Comparison of ENCODE assay signal across 8 mouse cellular contexts in genomic region chr9:79716909-79717835, GRCm38 (mm10). TPM values are rescaled to one million over a fixed set of nuclear protein-coding genes. Genes with fewer than 3 reads are reported as not detected.
DNase-seq lines count a peak whose midpoint lies in the region; ATAC-seq and TF ChIP-seq lines count a peak whose summit lies in the region.

No protein-coding gene starts in this region.

- TF ChIP-seq CTCF in heart, adult 2 months (IDR thresholded peaks at IDR 0.05) = peak; percentile 74

- intact Hi-C loops in heart, adult 2 months (cut with DNase I) = loop anchor here (5.0 to 10.0 kb wide), 3 partner anchors 350 to 1070 kb away; no protein-coding TSS in a partner anchor

- no peak for TF ChIP-seq POLR2A in heart, adult 2 months (IDR thresholded peaks at IDR 0.05; ENCODE audit: insufficient read depth, low read depth, low read length)

- H3K9me3 ChIP-seq in embryonic facial prominence, embryonic 10.5 days = no peaks in the 10 kb centered on the region
- peaks cover 4% of the 10 kb centered on the region; the same call in 1 of the 2 replicates for H3K9me3 ChIP-seq in limb, embryonic 13.5 days
- H3K9me3 ChIP-seq in midbrain, embryonic 16.5 days (replicated peaks; ENCODE audit: control insufficient read depth, low read length, poor library complexity, severe bottlenecking) = no peaks in the 10 kb centered on the region

- H3K4me2 ChIP-seq in limb, embryonic 13.5 days (replicated peaks) = peak overlapping the region; percentile 79
- H3K4me2 ChIP-seq in midbrain, embryonic 16.5 days (ENCODE audit: low read length) = peak overlapping the region; percentile 98

- H3K4me3 ChIP-seq in embryonic facial prominence, embryonic 10.5 days = peak overlapping the region; percentile 68
- no peak overlapping the region for H3K4me3 ChIP-seq in heart, adult 2 months
- H3K4me3 ChIP-seq in limb, embryonic 13.5 days = peak overlapping the region; percentile 74
- H3K4me3 ChIP-seq in midbrain, embryonic 16.5 days (ENCODE audit: low read depth, low read length) = peak overlapping the region; percentile 56

- 0 out of 2 replicates have a peak, but pooled peaks have one; percentile 4 for ATAC-seq in limb, embryonic 13.5 days (ENCODE audit: low FRiP score, low read depth)
- ATAC-seq in midbrain, embryonic 16.5 days = no peak

- H3K27me3 ChIP-seq in embryonic facial prominence, embryonic 10.5 days (replicated peaks; ENCODE audit: low read depth, poor library complexity, severe bottlenecking) = peaks cover 67% of the 10 kb centered on the region
- H3K27me3 ChIP-seq in heart, adult 2 months (ENCODE audit: control insufficient read depth, insufficient read depth, low read length) = peaks cover 5% of the 10 kb centered on the region; the same call in 1 of the 2 replicates
- H3K27me3 ChIP-seq in limb, embryonic 13.5 days = peaks cover 6% of the 10 kb centered on the region; the same call in 1 of the 2 replicates
- H3K27me3 ChIP-seq in midbrain, embryonic 16.5 days (ENCODE audit: control insufficient read depth, insufficient read depth, low read depth, low read length) = peaks cover 27% of the 10 kb centered on the region

- DNase-seq in 3T3-L1 (ENCODE audit: low read depth, low spot score) = peak; percentile 93
- DNase-seq in adrenal gland, adult 18-20 months (ENCODE audit: low spot score in 2 of 2) = peak; percentile 59 to 68
- peak; percentile 71 for DNase-seq in embryonic facial prominence, embryonic 10.5 days (ENCODE audit: low spot score)
- DNase-seq in heart, adult 2 months = peak; percentile 39 to 63
- peak; percentile 74 for DNase-seq in kidney, adult 9 months
- peak; percentile 48 for DNase-seq in thymus, postnatal 14 days

- no peak for TF ChIP-seq EP300 in heart, adult 2 months (IDR thresholded peaks at IDR 0.05; ENCODE audit: insufficient read depth, low read depth, low read length)

- H3K9ac ChIP-seq in heart, adult 2 months (ENCODE audit: low read depth, low read length) = no peak overlapping the region
- H3K9ac ChIP-seq in limb, embryonic 13.5 days = peak overlapping the region; percentile 91
- no peak overlapping the region for H3K9ac ChIP-seq in midbrain, embryonic 16.5 days (ENCODE audit: low read depth, low read length)

- H3K4me1 ChIP-seq in embryonic facial prominence, embryonic 10.5 days = peaks cover 59% of the 10 kb centered on the region
- no peaks in the 10 kb centered on the region; the same call in 1 of the 2 replicates for H3K4me1 ChIP-seq in heart, adult 2 months (ENCODE audit: control insufficient read depth, insufficient read depth, low read length)
- peaks cover 38% of the 10 kb centered on the region for H3K4me1 ChIP-seq in limb, embryonic 13.5 days
- peaks cover 30% of the 10 kb centered on the region for H3K4me1 ChIP-seq in midbrain, embryonic 16.5 days (ENCODE audit: control insufficient read depth, insufficient read depth, low read length)

- H3K27ac ChIP-seq in embryonic facial prominence, embryonic 10.5 days (replicated peaks) = peak overlapping the region; percentile 80
- H3K27ac ChIP-seq in heart, adult 2 months = no peak overlapping the region
- peak overlapping the region; percentile 95 for H3K27ac ChIP-seq in limb, embryonic 13.5 days
- H3K27ac ChIP-seq in midbrain, embryonic 16.5 days (ENCODE audit: low read length) = no peak overlapping the region

- H3K36me3 ChIP-seq in embryonic facial prominence, embryonic 10.5 days (replicated peaks) = no peaks in the 10 kb centered on the region
- H3K36me3 ChIP-seq in heart, adult 2 months (ENCODE audit: control insufficient read depth, insufficient read depth, low read length) = no peaks in the 10 kb centered on the region
- H3K36me3 ChIP-seq in limb, embryonic 13.5 days = 0 out of 2 replicates have a peak, but pooled peaks cover under 1% of the 10 kb centered on the region
- no peaks in the 10 kb centered on the region for H3K36me3 ChIP-seq in midbrain, embryonic 16.5 days (ENCODE audit: control insufficient read depth, insufficient read depth, low read length)

- 8% methylated on average over 23 of the region's 23 CpGs for WGBS in embryonic facial prominence, embryonic 10.5 days
- WGBS in heart, adult 2 months = 13% methylated on average over 23 of the region's 23 CpGs
- WGBS in limb, embryonic 13.5 days = 6% methylated on average over 23 of the region's 23 CpGs
- 7% methylated on average over 23 of the region's 23 CpGs for WGBS in midbrain, embryonic 16.5 days

- no peaks in the 10 kb centered on the region for H3K79me2 ChIP-seq in heart, adult 2 months (replicated peaks; ENCODE audit: control insufficient read depth, insufficient read depth, low read length)

RNA-seq across cellular contexts. Expression of gene Col12a1, which starts 1.5 kb away (rescaled TPM):
- 10 to 100 TPM; 10.9 to 11.0 TPM for total RNA-seq in adrenal gland, adult 18-20 months (2021)
- polyA plus RNA-seq in embryonic facial prominence, embryonic 10.5 days (2016; fragmentation: Nextera tagmentation; extraction: Ambion mirVana) = 5.8 and 7.3 TPM in 2 replicates
- total RNA-seq in heart, adult 2 months (2021) = under 1 TPM; 0.70 to 0.96 TPM
- polyA plus RNA-seq in heart, adult 2 months (2012; rRNA removed) = 1.1 and 2.2 TPM in 2 replicates
- polyA plus RNA-seq in limb, embryonic 13.5 days (2015; fragmentation: Nextera tagmentation; extraction: Ambion mirVana) = 87.8 and 99.8 TPM in 2 replicates
- 4.2 and 4.5 TPM in 2 replicates for polyA plus RNA-seq in midbrain, embryonic 16.5 days (2015; fragmentation: Nextera tagmentation; extraction: Ambion mirVana)

RNA-seq across cellular contexts. Expression of gene Cox7a2, which starts 42.5 kb away (rescaled TPM):
- total RNA-seq in adrenal gland, adult 18-20 months (2021) = 100 to 1,000 TPM; 332 to 555 TPM
- polyA plus RNA-seq in embryonic facial prominence, embryonic 10.5 days (2016; fragmentation: Nextera tagmentation; extraction: Ambion mirVana) = 648 and 655 TPM in 2 replicates
- total RNA-seq in heart, adult 2 months (2021) = 1,000 to 10,000 TPM in 1 of 2 experiments, 100 to 1,000 TPM in 1; 911 to 1,089 TPM
- 582 and 1,119 TPM in 2 replicates for polyA plus RNA-seq in heart, adult 2 months (2012; rRNA removed)
- polyA plus RNA-seq in limb, embryonic 13.5 days (2015; fragmentation: Nextera tagmentation; extraction: Ambion mirVana) = 622 and 629 TPM in 2 replicates
- 765 and 782 TPM in 2 replicates for polyA plus RNA-seq in midbrain, embryonic 16.5 days (2015; fragmentation: Nextera tagmentation; extraction: Ambion mirVana)

Comparison
In these comparisons a context has a peak if more than half of its experiments do, and no peak if none do; other contexts are left out.
1. H3K27ac ChIP-seq: peak in embryonic facial prominence, embryonic 10.5 days (single experiment) and limb, embryonic 13.5 days (single experiment); none in heart, adult 2 months (single experiment) and midbrain, embryonic 16.5 days (single experiment).
2. RNA of gene Col12a1, which starts 1.5 kb away (polyA plus RNA-seq): 87.8 to 99.8 TPM in limb, embryonic 13.5 days; 5.8 to 7.3 TPM in embryonic facial prominence, embryonic 10.5 days, 4.2 to 4.5 TPM in midbrain, embryonic 16.5 days and 1.1 to 2.2 TPM in heart, adult 2 months; every median in the first group is over 10 times any median in the second.
3. Peak in every context shown above with its lines, with median percentiles within 50 percentile points of each other: DNase-seq.